Mouse (Mus musculus) C2C12 (cell line): ENCODE results near the gene Brsk1. TPM values are rescaled to one million over a fixed set of nuclear protein-coding genes. Genes with fewer than 3 reads are reported as not detected.

Source experiments
- H3K27me3 ChIP-seq: one replicate; pipeline ENCODE4 v1.6.1; 2011; ENCODE audit not compliant: control insufficient read depth, insufficient read depth, insufficient read length
- H3K36me3 ChIP-seq: one replicate; pipeline ENCODE4 v1.6.1; 2011; ENCODE audit not compliant: control insufficient read depth, insufficient read depth
- H3K4me3 ChIP-seq: one replicate; pipeline ENCODE4 v1.5.1; 2011; ENCODE audit warnings: mild to moderate bottlenecking, control low read depth; ENCODE audit not compliant: poor library complexity, insufficient read depth, severe bottlenecking
- H3K79me2 ChIP-seq: one replicate; pipeline ENCODE4 v1.6.1; 2011; ENCODE audit not compliant: control insufficient read depth, insufficient read depth
- H3K79me3 ChIP-seq: one replicate; pipeline ENCODE4 v1.6.1; 2011; ENCODE audit warnings: low read depth, control low read depth
- H3ac ChIP-seq: one replicate; pipeline ENCODE3; 2011; ENCODE audit warnings: low read depth; ENCODE audit not compliant: control insufficient read depth, insufficient read length
- CEBPB ChIP-seq: IDR thresholded peaks from one replicate; pipeline ENCODE4 v1.6.1; 2011; ENCODE audit warnings: low read depth, mild to moderate bottlenecking, control low read depth, moderate library complexity
- CTCF ChIP-seq: IDR thresholded peaks from one replicate; pipeline ENCODE4 v1.5.1; 2011; ENCODE audit not compliant: control insufficient read depth, insufficient read depth, insufficient read length
- FOSL1 ChIP-seq: IDR thresholded peaks from one replicate; pipeline ENCODE4 v1.8.0; 2011; ENCODE audit warnings: mild to moderate bottlenecking, low read length; ENCODE audit not compliant: poor library complexity, insufficient read depth, severe bottlenecking
- MAX ChIP-seq: IDR thresholded peaks from one replicate; pipeline ENCODE4 v1.6.1; 2011; ENCODE audit warnings: mild to moderate bottlenecking, control low read depth
- MYOD1 ChIP-seq: IDR thresholded peaks from one replicate; pipeline ENCODE4 v1.6.1; 2011; ENCODE audit warnings: low read depth; ENCODE audit not compliant: control insufficient read depth, insufficient read length
- MYOG ChIP-seq: IDR thresholded peaks from one replicate; pipeline ENCODE4 v1.6.1; 2011; ENCODE audit not compliant: control insufficient read depth, insufficient read length; ENCODE audit errors: extremely low read depth
- USF1 ChIP-seq: IDR thresholded peaks from one replicate; pipeline ENCODE4 v1.6.1; 2011; ENCODE audit warnings: low read depth, mild to moderate bottlenecking, control low read depth, moderate library complexity
- polyA plus RNA-seq: library from polyadenylated mRNA; unstranded; fragments of >200 nt; fragmentation: generic; extraction: Trizol; gene quantifications from one replicate; pipeline ENCODE4 v1.2.1, GENCODE M21; 2012; ENCODE audit warnings: missing spikeins

Gene Brsk1
- polyA plus RNA-seq, 1 experiment: 15.3 TPM

DNA sequence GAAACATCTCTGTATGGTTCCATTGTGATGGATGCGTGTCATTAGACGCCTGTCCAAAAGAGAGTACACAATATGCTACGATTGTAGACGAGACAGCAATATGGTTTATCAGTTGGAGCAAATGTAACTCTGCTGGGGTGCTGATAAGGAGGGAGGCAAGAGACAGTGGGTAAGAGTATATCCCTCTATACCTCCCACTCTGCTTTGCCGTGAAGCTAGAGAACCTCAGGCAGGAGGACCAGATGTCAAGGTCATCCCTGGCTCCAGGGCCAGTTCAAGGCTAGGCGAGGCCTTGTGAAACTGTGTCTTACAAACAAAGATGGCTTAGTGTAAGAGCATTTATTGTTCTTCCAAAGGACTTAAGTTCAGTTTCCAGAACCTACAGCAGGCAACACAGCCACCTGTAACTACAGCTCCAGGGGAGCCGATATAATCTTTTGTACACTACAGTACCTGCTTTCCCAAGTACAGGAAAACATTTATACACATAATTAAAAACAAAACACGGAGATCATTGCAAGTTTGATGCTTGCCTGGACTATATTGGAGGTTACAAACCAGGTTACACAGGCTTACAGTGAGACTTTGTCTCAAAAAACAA is 19.6 kb upstream of the Brsk1 start:
- Histone ChIP-seq H3K4me3 (no peak overlapping the region), H3K79me2 (no peaks in the 10 kb centered on the region), H3K27me3 (no peaks in the 10 kb centered on the region), H3ac (no peak overlapping the region), H3K36me3 (peaks cover 17% of the 10 kb centered on the region), H3K79me3 (no peaks in the 10 kb centered on the region)
- TF ChIP-seq MAX (no peak), CTCF (no peak), FOSL1 (no peak), CEBPB (no peak), MYOG (no peak), MYOD1 (no peak), USF1 (no peak)

- H3K4me3 ChIP-seq: no peak overlapping the region
- no peak overlapping the region for H3ac ChIP-seq
- H3K79me3 ChIP-seq: no peaks in the 10 kb centered on the region
- TF ChIP-seq CTCF: no peak
- no peak for TF ChIP-seq USF1
- no peak for TF ChIP-seq MYOG
- no peak for TF ChIP-seq MYOD1
- TF ChIP-seq MAX: no peak
- TF ChIP-seq CEBPB: no peak
- no peak for TF ChIP-seq FOSL1
- no peaks in the 10 kb centered on the region for H3K27me3 ChIP-seq
- H3K36me3 ChIP-seq: peaks cover 13% of the 10 kb centered on the region
- H3K79me2 ChIP-seq: no peaks in the 10 kb centered on the region
Measured at GRCm38 (mm10) chr7:4671956-4672355, 18.4 kb upstream of the Brsk1 start.

GRCm38 (mm10) chr7:4674114-4674731 is 16.2 kb upstream of the Brsk1 start:
- no peak overlapping the region for H3ac ChIP-seq
- H3K4me3 ChIP-seq: no peak overlapping the region
- H3K79me3 ChIP-seq: no peaks in the 10 kb centered on the region
- no peaks in the 10 kb centered on the region for H3K79me2 ChIP-seq
- peaks cover 17% of the 10 kb centered on the region for H3K36me3 ChIP-seq
- TF ChIP-seq MYOD1 (no peak), CTCF (no peak), MAX (no peak), USF1 (no peak), MYOG (no peak), CEBPB (no peak), FOSL1 (no peak)
- no peaks in the 10 kb centered on the region for H3K27me3 ChIP-seq

DNA sequence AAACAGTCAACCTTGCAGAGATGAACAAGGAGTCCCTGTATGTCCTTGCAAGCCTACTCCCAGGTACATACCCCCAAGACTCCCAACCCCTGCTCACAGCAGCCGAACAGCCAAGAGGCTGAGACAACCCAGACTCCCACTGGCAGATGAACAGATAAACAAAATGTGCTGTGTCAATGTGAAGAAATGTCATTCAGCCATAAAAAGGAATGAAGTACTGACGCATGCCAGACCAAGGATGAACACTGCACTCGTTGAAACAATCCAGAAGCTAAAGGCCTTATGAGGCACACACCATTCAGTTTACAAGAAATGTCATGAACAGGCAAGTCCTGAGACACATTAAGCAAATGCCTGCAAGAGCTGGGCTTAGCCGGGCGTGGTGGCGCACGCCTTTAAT is 15.2 kb upstream of the Brsk1 start:
- Histone ChIP-seq H3K79me3 (no peaks in the 10 kb centered on the region), H3K36me3 (peaks cover 23% of the 10 kb centered on the region), H3K79me2 (no peaks in the 10 kb centered on the region), H3K4me3 (no peak overlapping the region), H3K27me3 (no peaks in the 10 kb centered on the region), H3ac (no peak overlapping the region)
- TF ChIP-seq MYOG (no peak), CTCF (no peak), CEBPB (no peak), USF1 (no peak), FOSL1 (no peak), MAX (no peak), MYOD1 (no peak)

DNA sequence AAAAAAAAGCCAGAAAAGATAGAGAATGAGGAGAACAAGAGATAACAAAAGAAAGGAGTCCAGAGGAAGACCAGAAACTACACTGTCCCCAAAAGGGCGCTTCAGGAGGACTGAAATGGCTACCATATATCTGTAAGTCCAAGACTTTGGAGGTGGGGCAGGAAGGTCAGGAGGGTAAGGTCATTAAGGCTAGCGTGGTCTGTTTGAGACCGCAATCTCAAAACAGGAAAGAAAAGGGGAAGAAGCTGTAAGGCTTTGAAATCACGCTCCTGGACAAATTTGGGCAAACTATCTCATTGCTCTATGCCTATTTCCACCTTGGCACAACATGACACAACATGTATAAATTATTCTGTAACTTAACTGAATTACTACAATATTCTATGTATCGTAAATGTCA is 7.1 kb upstream of the Brsk1 start:
- peaks cover 23% of the 10 kb centered on the region for H3K36me3 ChIP-seq
- peaks cover 20% of the 10 kb centered on the region for H3K79me2 ChIP-seq
- H3K4me3 ChIP-seq: no peak overlapping the region

More for the DNA sequence above, 7.1 kb upstream of the Brsk1 start:
- Histone ChIP-seq H3K27me3 (no peaks in the 10 kb centered on the region), H3K79me3 (peaks cover 9% of the 10 kb centered on the region), H3ac (no peak overlapping the region)
- TF ChIP-seq MYOD1 (no peak), MYOG (no peak), MAX (no peak), CEBPB (no peak), FOSL1 (no peak), USF1 (no peak), CTCF (no peak)
